Mouse (Mus musculus) adipose tissue, adult 10 weeks (tissue): Measurements from ENCODE around the gene Rasal3. TPM values are rescaled to one million over a fixed set of nuclear protein-coding genes. Genes with fewer than 3 reads are reported as not detected.

Experiments
- polyA plus RNA-seq: library from polyadenylated mRNA; stranded (reverse); fragments of 350-450 nt; fragmentation: Illumina TruSeq; extraction: RNeasy Lipid Tissue Mini Kit (QIAGEN cat#74804); gene quantifications from one replicate; pipeline ENCODE4 v1.2.3, GENCODE M21; 2014; ENCODE audit warnings: low read depth, low replicate concordance

Rasal3 gene
- polyA plus RNA-seq, result 2.2 TPM

DNA sequence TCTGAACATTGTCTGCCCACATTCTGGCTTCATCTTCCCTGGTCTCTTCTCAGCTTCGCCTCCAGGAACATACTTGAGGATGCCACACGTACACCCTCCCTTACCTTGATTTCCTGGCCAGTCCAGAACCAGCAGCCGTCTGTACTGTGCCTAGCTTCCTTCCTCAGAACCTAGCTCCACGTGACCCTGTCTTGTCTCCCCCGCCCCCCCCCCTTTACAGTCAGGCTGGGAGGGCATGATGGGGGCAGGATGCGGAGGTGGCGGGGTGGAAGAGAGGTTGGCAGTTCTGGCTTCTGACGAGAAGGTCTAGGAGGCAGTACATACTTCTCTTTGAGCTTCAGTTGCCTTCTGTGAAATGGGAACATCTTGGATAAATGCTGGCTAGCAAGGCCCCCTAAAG lies at the start of gene Rasal3:
Gene Rasal3 (minus strand): TSS at position 167 of the 400 bp plus-strand sequence.

GRCm38 (mm10) chr17:32452482-32452881 lies 49.1 kb upstream of the Rasal3 start, which contains the start of gene Cyp4f39:
Gene Cyp4f39, plus strand, starts transcription at chr17:32452723.

DNA sequence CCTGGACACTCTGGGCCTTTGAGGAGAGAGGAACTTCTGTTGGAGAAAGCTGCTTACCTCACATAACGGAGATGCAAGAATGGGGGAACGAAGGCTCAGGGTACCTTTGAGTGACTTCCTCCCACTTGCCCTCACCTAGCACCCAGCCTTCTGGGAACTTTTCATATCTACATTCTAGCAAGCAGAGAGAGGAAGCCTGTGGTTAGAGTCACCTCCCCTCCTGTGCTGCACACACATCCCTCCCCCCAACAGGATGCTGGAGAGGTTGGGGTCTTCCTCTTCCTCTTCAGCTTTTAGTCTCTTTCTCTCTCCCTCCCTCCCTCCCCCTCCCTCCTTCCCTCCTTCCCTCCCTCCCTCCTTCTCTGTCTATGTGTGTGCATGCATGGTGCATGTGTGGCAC lies 20.7 kb upstream of the Rasal3 start, which contains the start of gene Pglyrp2:
Gene Pglyrp2 (minus strand): TSS at position 134 of the 400 bp plus-strand sequence.

DNA sequence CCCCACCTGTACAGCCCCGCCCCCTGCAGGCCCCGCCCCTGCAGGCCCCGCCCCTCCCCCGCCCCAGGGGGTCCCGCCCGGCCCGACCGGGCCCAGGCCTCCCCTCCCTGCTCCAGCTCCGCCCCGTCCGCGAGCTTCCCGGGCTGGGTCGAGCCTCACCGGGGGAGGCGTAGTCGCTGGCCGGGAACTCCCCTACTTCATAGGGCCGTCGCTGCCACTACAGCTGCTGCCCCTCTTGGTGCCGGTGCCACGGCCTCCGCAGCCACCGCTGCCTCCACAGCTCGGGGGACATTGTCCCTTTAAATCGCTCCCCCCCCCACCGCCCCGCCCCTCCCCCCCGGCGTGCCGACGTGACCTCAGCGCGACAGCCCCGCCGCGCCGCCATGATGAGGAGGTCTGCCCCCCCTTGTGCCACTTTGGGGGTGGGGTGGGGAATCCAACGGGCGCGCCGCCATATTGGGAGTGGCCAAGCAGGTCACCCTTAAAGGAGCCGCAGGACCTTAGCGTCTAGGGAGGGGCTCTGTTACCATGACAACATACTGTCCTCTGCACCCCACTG lies 14.2 kb downstream of the Rasal3 start, which contains the start of gene Wiz:
Gene Wiz (minus strand): TSS at position 339 of the 559 bp plus-strand sequence.

GRCm38 (mm10) chr17:32350382-32350983 lies 52.9 kb downstream of the Rasal3 start, which contains the start of gene Akap8l:
Gene Akap8l, minus strand, starts transcription at chr17:32350607.

Other genes starting within 250 kb of the Rasal3 start
- 20.0 TPM for gene Notch3, start 236.7 kb downstream of the Rasal3 start, polyA plus RNA-seq
- 1.5 TPM for gene Ephx3, start 214.0 kb downstream of the Rasal3 start, polyA plus RNA-seq
- gene Brd4, start 118.9 kb downstream of the Rasal3 start, polyA plus RNA-seq, result 43.8 TPM
- gene Akap8, start 82.3 kb downstream of the Rasal3 start, polyA plus RNA-seq, result 74.3 TPM
- 122 TPM for gene Akap8l, start 53.0 kb downstream of the Rasal3 start, polyA plus RNA-seq
- gene Wiz, start 14.1 kb downstream of the Rasal3 start, polyA plus RNA-seq, result 25.2 TPM
- 0.27 TPM for gene Pglyrp2, start 20.6 kb upstream of the Rasal3 start, polyA plus RNA-seq
- gene Cyp4f39, start 49.1 kb upstream of the Rasal3 start, polyA plus RNA-seq, result 1.6 TPM
- 15.0 TPM for gene Cyp4f17, start 102.5 kb upstream of the Rasal3 start, polyA plus RNA-seq
- gene Cyp4f16, start 133.0 kb upstream of the Rasal3 start, polyA plus RNA-seq, result 14.3 TPM
- not detected for gene Cyp4f37, start 217.7 kb upstream of the Rasal3 start, polyA plus RNA-seq